Mouse (Mus musculus): Measurements from ENCODE around the gene Pum2. TPM values are rescaled to one million over a fixed set of nuclear protein-coding genes. Genes with fewer than 3 reads are reported as not detected.

Gene Pum2
- polyA plus RNA-seq, 1 experiment, result 218 TPM

DNA sequence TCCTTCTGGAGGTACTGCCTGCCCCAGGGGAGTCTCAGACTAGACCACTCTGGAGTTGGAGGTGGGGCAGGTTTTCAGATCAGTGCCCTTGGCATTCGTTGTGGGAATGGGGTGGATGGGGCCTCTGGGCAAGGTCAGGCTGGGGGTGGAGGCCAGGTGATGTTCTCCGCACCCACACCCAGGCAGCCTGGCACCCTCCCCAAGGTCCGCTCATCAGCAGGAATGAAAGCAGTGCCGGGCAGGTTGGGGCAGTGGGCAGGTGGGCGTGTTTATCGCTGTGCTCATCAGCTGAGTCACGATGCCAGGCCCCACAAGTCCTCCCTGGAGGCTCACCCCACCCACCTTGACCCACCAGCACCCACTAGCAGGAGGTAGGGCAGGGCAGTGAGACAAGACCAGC, 104.2 kb downstream of the Pum2 start:
- no peak overlapping the region for H3K4me3 ChIP-seq (ENCODE audit: insufficient read depth, low read depth, low read length)
- 91% methylated on average over 7 of the region's 7 CpGs for WGBS

DNA sequence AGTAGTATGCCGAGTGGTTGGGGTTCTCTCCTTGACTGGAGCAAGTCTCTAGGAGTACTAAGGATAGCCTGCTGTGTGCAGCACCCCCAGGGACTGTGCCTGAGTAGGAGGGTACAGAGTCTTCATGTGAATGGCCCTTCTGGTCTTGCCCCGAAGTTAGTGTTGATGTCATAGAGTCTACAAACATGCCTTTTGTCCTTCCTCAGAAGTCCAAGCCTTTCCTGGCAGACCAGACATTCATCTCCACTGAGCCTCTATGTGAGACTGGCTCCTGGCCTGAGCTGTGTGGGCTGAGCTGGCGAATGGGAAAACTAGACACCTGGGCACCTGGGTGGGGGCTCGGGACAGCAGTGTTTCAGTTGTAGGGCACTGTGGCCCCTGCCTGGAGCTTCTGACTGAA, 105.9 kb downstream of the Pum2 start:
- Histone ChIP-seq H3K4me1 (ENCODE audit: control insufficient read depth, insufficient read depth, low read length) (peaks cover 5% of the 10 kb centered on the region), H3K27ac (ENCODE audit: insufficient read depth, low read depth, low read length) (no peak overlapping the region), H3K4me3 (ENCODE audit: insufficient read depth, low read depth, low read length) (no peak overlapping the region)
- TF ChIP-seq CTCF (IDR thresholded peaks at IDR 0.05; ENCODE audit: insufficient read depth, low read depth, low read length), result no peak
- WGBS, result 75% methylated on average over 4 of the region's 4 CpGs

More for the DNA sequence above, 104.2 kb downstream of the Pum2 start:
- Histone ChIP-seq H3K27ac (ENCODE audit: insufficient read depth, low read depth, low read length) (no peak overlapping the region), H3K4me1 (ENCODE audit: control insufficient read depth, insufficient read depth, low read length) (peaks cover under 1% of the 10 kb centered on the region; the same call in 1 of the 2 replicates)
- TF ChIP-seq CTCF (IDR thresholded peaks at IDR 0.05; ENCODE audit: insufficient read depth, low read depth, low read length) (no peak), POLR2A (IDR thresholded peaks at IDR 0.05; ENCODE audit: insufficient read depth, low read depth, low read length) (no peak)

DNA sequence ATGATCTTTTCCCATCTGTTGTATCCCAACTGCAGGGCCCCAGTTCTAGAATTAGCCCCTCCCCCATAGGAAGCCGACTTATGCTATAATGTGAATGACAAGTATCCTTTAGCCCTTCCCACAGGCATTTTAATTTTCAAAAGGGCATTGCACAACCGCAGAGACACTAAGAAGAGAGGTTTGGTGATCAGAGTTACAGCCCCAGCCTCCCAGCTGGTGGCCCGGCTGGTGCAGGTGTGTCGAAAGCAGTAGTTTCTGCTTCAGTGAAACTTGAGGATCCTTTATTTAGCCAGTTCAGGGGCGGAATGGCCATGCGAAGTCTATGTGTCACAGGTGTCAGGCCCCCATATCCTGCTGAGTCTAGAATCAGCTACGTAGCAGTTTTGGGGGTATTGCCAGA, 107.2 kb downstream of the Pum2 start:
- Histone ChIP-seq H3K4me1 (ENCODE audit: control insufficient read depth, insufficient read depth, low read length) (peaks cover 5% of the 10 kb centered on the region), H3K27ac (ENCODE audit: insufficient read depth, low read depth, low read length) (no peak overlapping the region), H3K4me3 (ENCODE audit: insufficient read depth, low read depth, low read length) (no peak overlapping the region)
- WGBS, result 87% methylated on average over 7 of the region's 7 CpGs
- TF ChIP-seq POLR2A (IDR thresholded peaks at IDR 0.05; ENCODE audit: insufficient read depth, low read depth, low read length) (no peak), CTCF (IDR thresholded peaks at IDR 0.05; ENCODE audit: insufficient read depth, low read depth, low read length) (no peak)

DNA sequence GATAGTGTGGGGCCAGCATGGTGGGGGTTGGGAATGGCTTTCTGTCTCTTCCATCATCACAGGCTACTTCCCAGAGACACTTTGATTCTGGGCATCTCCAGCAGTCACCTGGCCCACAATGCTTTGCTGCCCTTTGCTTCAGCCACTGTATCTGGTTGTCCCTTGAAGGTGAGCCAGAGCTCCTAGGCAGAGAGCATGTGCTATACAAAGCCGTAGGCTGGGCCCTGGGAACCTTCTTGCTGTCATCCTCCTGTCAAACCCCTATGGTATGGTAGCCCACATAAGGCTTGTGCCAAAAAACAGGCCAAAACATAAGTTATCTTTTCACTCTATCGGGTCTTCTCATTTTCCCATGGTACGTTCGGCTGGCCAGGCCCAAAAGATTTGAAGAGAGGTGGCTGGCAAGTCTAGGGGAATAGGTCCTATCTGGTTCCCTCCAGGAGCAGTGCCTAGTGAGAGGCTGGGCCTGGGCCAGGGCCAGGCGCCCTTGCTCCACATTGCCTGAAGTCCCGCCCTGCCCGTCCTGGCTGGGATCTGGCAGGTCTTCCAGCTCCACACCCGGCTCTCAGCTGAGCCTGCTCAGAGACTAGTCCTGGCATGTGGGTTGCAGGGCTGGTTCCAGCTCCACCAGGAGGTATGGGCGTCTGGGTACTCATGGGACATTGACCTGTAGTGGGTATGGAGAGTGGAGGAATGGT, 107.9 kb downstream of the Pum2 start:
- H3K27ac ChIP-seq (ENCODE audit: insufficient read depth, low read depth, low read length), result no peak overlapping the region
- TF ChIP-seq CTCF (IDR thresholded peaks at IDR 0.05; ENCODE audit: insufficient read depth, low read depth, low read length) (no peak), POLR2A (IDR thresholded peaks at IDR 0.05; ENCODE audit: insufficient read depth, low read depth, low read length) (no peak)
- no peak overlapping the region for H3K4me3 ChIP-seq (ENCODE audit: insufficient read depth, low read depth, low read length)
- 89% methylated on average over 9 of the region's 9 CpGs for WGBS
- H3K4me1 ChIP-seq (ENCODE audit: control insufficient read depth, insufficient read depth, low read length), result peaks cover 5% of the 10 kb centered on the region

DNA sequence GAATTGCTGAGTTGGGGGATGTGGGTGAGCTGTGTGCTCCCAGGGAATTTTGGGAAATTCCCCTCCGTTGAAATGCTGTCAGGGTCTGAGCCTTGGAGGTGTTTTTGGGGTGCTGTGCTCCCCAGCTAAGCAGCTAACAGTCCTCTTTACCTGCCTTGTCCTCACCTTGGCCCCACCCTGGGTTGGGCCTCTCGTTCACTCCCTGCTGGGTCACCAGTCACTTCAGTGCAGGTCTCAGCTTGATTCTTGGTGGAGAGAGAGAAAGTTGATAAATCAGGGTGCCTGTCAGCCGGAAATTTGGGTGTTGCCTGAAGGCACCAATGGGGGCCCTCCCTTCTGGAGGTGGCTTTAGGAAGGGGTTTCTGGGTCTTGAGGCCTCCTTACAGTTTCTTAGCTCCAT, 108.6 kb downstream of the Pum2 start:
- Histone ChIP-seq H3K27ac (ENCODE audit: insufficient read depth, low read depth, low read length) (no peak overlapping the region), H3K4me3 (ENCODE audit: insufficient read depth, low read depth, low read length) (no peak overlapping the region), H3K4me1 (ENCODE audit: control insufficient read depth, insufficient read depth, low read length) (peaks cover 5% of the 10 kb centered on the region)
- WGBS, result 89% methylated on average over 3 of the region's 3 CpGs
- TF ChIP-seq CTCF (IDR thresholded peaks at IDR 0.05; ENCODE audit: insufficient read depth, low read depth, low read length), result no peak
- TF ChIP-seq POLR2A (IDR thresholded peaks at IDR 0.05; ENCODE audit: insufficient read depth, low read depth, low read length), result no peak

DNA sequence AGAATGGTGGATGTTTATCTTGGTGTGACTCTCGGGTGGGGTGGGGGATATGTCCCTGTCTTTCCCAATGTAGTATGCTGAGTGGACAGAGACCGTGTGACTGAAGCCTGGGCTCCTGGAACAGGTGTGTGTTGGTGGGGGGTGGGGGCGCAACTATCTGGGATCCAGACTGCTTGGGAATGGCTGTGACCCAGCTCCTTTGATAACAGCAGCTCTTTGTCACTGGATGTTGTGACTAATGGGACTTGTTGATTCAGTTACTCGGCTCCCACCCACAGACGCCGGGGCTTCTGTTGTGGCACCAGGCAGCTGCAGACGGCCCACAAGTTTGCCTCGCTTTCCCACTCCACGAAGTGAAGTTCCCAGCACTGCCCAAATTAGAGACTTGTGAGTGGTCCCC, 110.3 kb downstream of the Pum2 start:
- TF ChIP-seq POLR2A (IDR thresholded peaks at IDR 0.05; ENCODE audit: insufficient read depth, low read depth, low read length), result no peak
- TF ChIP-seq CTCF (IDR thresholded peaks at IDR 0.05; ENCODE audit: insufficient read depth, low read depth, low read length), result no peak
- 34% methylated on average over 9 of the region's 9 CpGs for WGBS
- Histone ChIP-seq H3K27ac (ENCODE audit: insufficient read depth, low read depth, low read length) (no peak overlapping the region), H3K4me3 (ENCODE audit: insufficient read depth, low read depth, low read length) (no peak overlapping the region), H3K4me1 (ENCODE audit: control insufficient read depth, insufficient read depth, low read length) (peaks cover 5% of the 10 kb centered on the region)

DNA sequence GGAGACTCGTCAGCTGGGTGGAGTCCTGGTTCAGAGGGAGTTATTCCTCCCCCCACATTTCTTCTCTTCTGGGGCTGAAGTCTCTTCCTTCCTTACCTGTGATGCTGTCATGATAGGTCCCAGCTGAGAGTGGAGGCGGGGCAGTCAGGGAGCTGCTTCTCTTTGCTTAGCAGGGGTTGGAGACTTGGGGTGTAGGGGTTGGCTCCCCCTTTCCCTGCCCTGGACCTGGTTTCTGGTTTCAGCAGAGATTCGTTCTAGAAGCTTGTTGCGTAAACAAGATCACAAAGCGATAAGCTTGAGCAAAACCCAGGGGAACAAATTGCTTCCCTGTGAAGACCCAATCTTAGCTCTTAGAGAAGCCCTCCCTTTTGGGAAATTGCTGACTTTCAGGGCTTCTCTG, 112.5 kb downstream of the Pum2 start:
- H3K27ac ChIP-seq (ENCODE audit: insufficient read depth, low read depth, low read length), result no peak overlapping the region
- TF ChIP-seq POLR2A (IDR thresholded peaks at IDR 0.05; ENCODE audit: insufficient read depth, low read depth, low read length) (no peak), CTCF (IDR thresholded peaks at IDR 0.05; ENCODE audit: insufficient read depth, low read depth, low read length) (no peak)
- H3K4me1 ChIP-seq (ENCODE audit: control insufficient read depth, insufficient read depth, low read length), result peaks cover 5% of the 10 kb centered on the region
- WGBS, result 88% methylated on average over 5 of the region's 5 CpGs
- no peak overlapping the region for H3K4me3 ChIP-seq (ENCODE audit: insufficient read depth, low read depth, low read length)

DNA sequence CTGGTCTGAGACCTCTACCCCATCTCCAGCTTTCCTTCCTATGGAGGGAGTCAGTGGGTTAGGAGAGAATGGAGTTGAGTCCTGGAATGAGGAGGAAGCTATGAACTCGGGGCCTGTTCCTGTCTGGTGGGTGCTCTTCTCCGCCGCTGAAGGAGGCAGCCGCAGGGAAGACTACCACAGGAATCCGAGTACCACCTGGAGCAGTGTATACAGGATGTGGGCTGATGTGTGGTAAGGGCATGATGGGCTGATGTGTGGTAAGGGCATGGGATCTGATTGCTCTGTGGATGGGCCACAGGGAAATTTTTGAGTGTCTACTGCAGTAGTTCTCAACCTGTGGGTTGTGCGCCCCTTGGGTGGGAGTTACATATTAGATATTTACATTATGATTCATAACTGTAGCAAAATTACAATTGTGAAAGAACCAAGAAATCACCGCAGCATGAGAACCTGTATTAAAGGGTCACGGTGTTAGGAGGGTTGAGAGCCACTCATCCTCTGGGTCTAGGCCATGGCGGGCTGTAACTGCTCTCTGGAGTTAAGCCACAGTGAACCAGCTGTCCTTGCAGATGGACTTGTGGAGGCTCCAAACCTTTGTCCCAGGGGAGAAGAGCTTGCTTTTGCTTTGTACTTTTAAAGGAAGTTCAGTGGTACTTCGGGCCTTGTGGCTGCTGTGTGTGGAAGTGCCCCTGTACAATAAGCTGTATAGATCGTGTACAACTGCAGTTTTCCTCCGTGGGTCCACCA, 113.2 kb downstream of the Pum2 start:
- Histone ChIP-seq H3K4me1 (ENCODE audit: control insufficient read depth, insufficient read depth, low read length) (peaks cover 5% of the 10 kb centered on the region), H3K27ac (ENCODE audit: insufficient read depth, low read depth, low read length) (no peak overlapping the region), H3K4me3 (ENCODE audit: insufficient read depth, low read depth, low read length) (no peak overlapping the region)
- 94% methylated on average over 12 of the region's 12 CpGs for WGBS
- no peak for TF ChIP-seq POLR2A (IDR thresholded peaks at IDR 0.05; ENCODE audit: insufficient read depth, low read depth, low read length)

DNA sequence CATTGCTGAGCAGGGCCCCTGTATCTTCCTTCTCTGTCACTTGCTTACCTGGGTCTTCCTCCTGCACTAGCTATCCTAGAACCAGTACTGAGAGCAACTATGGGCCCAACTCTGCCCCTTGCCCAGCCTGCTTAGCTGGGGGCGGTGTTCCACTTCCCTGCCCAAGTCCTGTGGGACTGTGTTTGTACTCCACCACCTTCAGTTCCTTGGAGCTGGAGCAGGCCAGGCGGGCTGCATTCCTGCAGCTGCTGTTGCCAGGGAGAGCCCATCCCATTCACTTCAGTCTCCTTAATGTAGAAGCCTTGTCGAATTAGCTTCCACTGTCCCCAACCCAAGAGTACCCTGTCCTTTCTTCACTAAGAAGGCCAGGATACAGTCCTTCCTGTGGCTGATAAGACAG, 114.5 kb downstream of the Pum2 start:
- no peak for TF ChIP-seq POLR2A (IDR thresholded peaks at IDR 0.05; ENCODE audit: insufficient read depth, low read depth, low read length)
- no peak for TF ChIP-seq CTCF (IDR thresholded peaks at IDR 0.05; ENCODE audit: insufficient read depth, low read depth, low read length)
- H3K4me1 ChIP-seq (ENCODE audit: control insufficient read depth, insufficient read depth, low read length), result peaks cover 8% of the 10 kb centered on the region
- H3K27ac ChIP-seq (ENCODE audit: insufficient read depth, low read depth, low read length), result no peak overlapping the region
- no peak overlapping the region for H3K4me3 ChIP-seq (ENCODE audit: insufficient read depth, low read depth, low read length)
- WGBS, result 82% methylated on average over 3 of the region's 3 CpGs
